Mouse (Mus musculus): ENCODE results near the gene Ppp6c. TPM values are rescaled to one million over a fixed set of nuclear protein-coding genes. Genes with fewer than 3 reads are reported as not detected.

Gene Ppp6c
- polyA plus RNA-seq, 1 experiment from 2014 or later, result 78.5 TPM

- ATAC-seq (ENCODE audit: insufficient read depth, low FRiP score), result no peak
- Histone ChIP-seq H3K4me3 (replicated peaks; ENCODE audit: low read length) (no peak overlapping the region), H3K27me3 (ENCODE audit: control insufficient read depth, insufficient read depth, low read length) (no peaks in the 10 kb centered on the region), H3K4me1 (ENCODE audit: control insufficient read depth, insufficient read depth, low read length) (no peaks in the 10 kb centered on the region), H3K27ac (ENCODE audit: low read length) (no peak overlapping the region), H3K36me3 (ENCODE audit: control insufficient read depth, insufficient read depth, low read length) (no peaks in the 10 kb centered on the region), H3K9ac (ENCODE audit: low read length) (no peak overlapping the region), H3K9me3 (replicated peaks; ENCODE audit: control insufficient read depth, low read length) (no peaks in the 10 kb centered on the region), H3K4me2 (ENCODE audit: low read depth, low read length) (no peak overlapping the region)
- WGBS, result 93% methylated on average over 4 of the region's 4 CpGs
Observed at GRCm38 (mm10) chr2:39217150-39217549, 9.1 kb downstream of the Ppp6c start.

GRCm38 (mm10) chr2:39210738-39211137 is 15.5 kb downstream of the Ppp6c start:
- H3K9ac ChIP-seq (ENCODE audit: low read length), result no peak overlapping the region
- ATAC-seq (ENCODE audit: insufficient read depth, low FRiP score), result no peak
- H3K4me3 ChIP-seq (replicated peaks; ENCODE audit: low read length), result no peak overlapping the region
- H3K27ac ChIP-seq (ENCODE audit: low read length), result no peak overlapping the region
- no peaks in the 10 kb centered on the region for H3K27me3 ChIP-seq (ENCODE audit: control insufficient read depth, insufficient read depth, low read length)
- WGBS, result 87% methylated on average over 4 of the region's 4 CpGs
- H3K36me3 ChIP-seq (ENCODE audit: control insufficient read depth, insufficient read depth, low read length), result no peaks in the 10 kb centered on the region
- no peaks in the 10 kb centered on the region for H3K4me1 ChIP-seq (ENCODE audit: control insufficient read depth, insufficient read depth, low read length)
- no peaks in the 10 kb centered on the region for H3K9me3 ChIP-seq (replicated peaks; ENCODE audit: control insufficient read depth, low read length)
- no peak overlapping the region for H3K4me2 ChIP-seq (ENCODE audit: low read depth, low read length)

- Histone ChIP-seq H3K4me2 (ENCODE audit: low read depth, low read length) (no peak overlapping the region), H3K27ac (ENCODE audit: low read length) (no peak overlapping the region), H3K27me3 (ENCODE audit: control insufficient read depth, insufficient read depth, low read length) (no peaks in the 10 kb centered on the region), H3K4me1 (ENCODE audit: control insufficient read depth, insufficient read depth, low read length) (no peaks in the 10 kb centered on the region), H3K9ac (ENCODE audit: low read length) (no peak overlapping the region), H3K4me3 (replicated peaks; ENCODE audit: low read length) (no peak overlapping the region), H3K36me3 (ENCODE audit: control insufficient read depth, insufficient read depth, low read length) (peaks cover 3% of the 10 kb centered on the region; the same call in 1 of the 2 replicates), H3K9me3 (replicated peaks; ENCODE audit: control insufficient read depth, low read length) (no peaks in the 10 kb centered on the region)
- no peak for ATAC-seq (ENCODE audit: insufficient read depth, low FRiP score)
- 89% methylated on average over 2 of the region's 2 CpGs for WGBS
Observed at GRCm38 (mm10) chr2:39203359-39203758, 22.9 kb downstream of the Ppp6c start.

GRCm38 (mm10) chr2:39194809-39195208 is 31.4 kb downstream of the Ppp6c start:
- no peak overlapping the region for H3K9ac ChIP-seq (ENCODE audit: low read length)
- no peak for ATAC-seq (ENCODE audit: insufficient read depth, low FRiP score)
- H3K27ac ChIP-seq (ENCODE audit: low read length), result no peak overlapping the region
- no peaks in the 10 kb centered on the region for H3K27me3 ChIP-seq (ENCODE audit: control insufficient read depth, insufficient read depth, low read length)
- H3K4me2 ChIP-seq (ENCODE audit: low read depth, low read length), result no peak overlapping the region
- H3K4me1 ChIP-seq (ENCODE audit: control insufficient read depth, insufficient read depth, low read length), result peaks cover 3% of the 10 kb centered on the region; the same call in 1 of the 2 replicates
- H3K4me3 ChIP-seq (replicated peaks; ENCODE audit: low read length), result no peak overlapping the region
- no peaks in the 10 kb centered on the region for H3K9me3 ChIP-seq (replicated peaks; ENCODE audit: control insufficient read depth, low read length)
- no peaks in the 10 kb centered on the region for H3K36me3 ChIP-seq (ENCODE audit: control insufficient read depth, insufficient read depth, low read length)
- 95% methylated on average over 2 of the region's 2 CpGs for WGBS

GRCm38 (mm10) chr2:39190561-39191056 is 35.6 kb downstream of the Ppp6c start, which contains the start of gene Scai:
Gene Scai (minus strand): TSS chr2:39190734.
- Histone ChIP-seq H3K4me2 (ENCODE audit: low read depth, low read length) (peak within 1 kb of the TSS; percentile 92), H3K27ac (ENCODE audit: low read length) (peak within 1 kb of the TSS; percentile 96), H3K36me3 (ENCODE audit: control insufficient read depth, insufficient read depth, low read length) (no peaks in the 10 kb centered on the region), H3K4me1 (ENCODE audit: control insufficient read depth, insufficient read depth, low read length) (peaks cover 3% of the 10 kb centered on the region; the same call in 1 of the 2 replicates), H3K4me3 (replicated peaks; ENCODE audit: low read length) (peak within 1 kb of the TSS; percentile 98), H3K27me3 (ENCODE audit: control insufficient read depth, insufficient read depth, low read length) (no peaks in the 10 kb centered on the region), H3K9me3 (replicated peaks; ENCODE audit: control insufficient read depth, low read length) (no peaks in the 10 kb centered on the region), H3K9ac (ENCODE audit: low read length) (peak within 1 kb of the TSS; percentile 94)
- peak; percentile 100 for ATAC-seq (ENCODE audit: insufficient read depth, low FRiP score)
- under 1% methylated on average over 41 of the region's 41 CpGs for WGBS

GRCm38 (mm10) chr2:39189961-39190560 is 36.2 kb downstream of the Ppp6c start:
- under 1% methylated on average over 36 of the region's 39 CpGs for WGBS
- Histone ChIP-seq H3K4me2 (ENCODE audit: low read depth, low read length) (peak overlapping the region; percentile 92), H3K9me3 (replicated peaks; ENCODE audit: control insufficient read depth, low read length) (no peaks in the 10 kb centered on the region), H3K4me3 (replicated peaks; ENCODE audit: low read length) (peak overlapping the region; percentile 98), H3K27ac (ENCODE audit: low read length) (peak overlapping the region; percentile 96), H3K9ac (ENCODE audit: low read length) (peak overlapping the region; percentile 94), H3K27me3 (ENCODE audit: control insufficient read depth, insufficient read depth, low read length) (no peaks in the 10 kb centered on the region), H3K4me1 (ENCODE audit: control insufficient read depth, insufficient read depth, low read length) (peaks cover 3% of the 10 kb centered on the region; the same call in 1 of the 2 replicates), H3K36me3 (ENCODE audit: control insufficient read depth, insufficient read depth, low read length) (no peaks in the 10 kb centered on the region)
- ATAC-seq (ENCODE audit: insufficient read depth, low FRiP score), result peak; percentile 78

- Histone ChIP-seq H3K27ac (ENCODE audit: low read length) (no peak overlapping the region), H3K9ac (ENCODE audit: low read length) (no peak overlapping the region), H3K36me3 (ENCODE audit: control insufficient read depth, insufficient read depth, low read length) (no peaks in the 10 kb centered on the region; the same call in 1 of the 2 replicates), H3K27me3 (ENCODE audit: control insufficient read depth, insufficient read depth, low read length) (no peaks in the 10 kb centered on the region), H3K9me3 (replicated peaks; ENCODE audit: control insufficient read depth, low read length) (no peaks in the 10 kb centered on the region), H3K4me2 (ENCODE audit: low read depth, low read length) (no peak overlapping the region), H3K4me1 (ENCODE audit: control insufficient read depth, insufficient read depth, low read length) (peaks cover 1% of the 10 kb centered on the region; the same call in 1 of the 2 replicates), H3K4me3 (replicated peaks; ENCODE audit: low read length) (no peak overlapping the region)
- no peak for ATAC-seq (ENCODE audit: insufficient read depth, low FRiP score)
- WGBS, result 68% methylated on average over 3 of the region's 3 CpGs
Observed at GRCm38 (mm10) chr2:39185942-39186341, 40.3 kb downstream of the Ppp6c start.

- Histone ChIP-seq H3K4me1 (ENCODE audit: control insufficient read depth, insufficient read depth, low read length) (no peaks in the 10 kb centered on the region), H3K4me3 (replicated peaks; ENCODE audit: low read length) (no peak overlapping the region), H3K36me3 (ENCODE audit: control insufficient read depth, insufficient read depth, low read length) (no peaks in the 10 kb centered on the region; the same call in none of the 2 replicates), H3K9me3 (replicated peaks; ENCODE audit: control insufficient read depth, low read length) (no peaks in the 10 kb centered on the region), H3K9ac (ENCODE audit: low read length) (no peak overlapping the region), H3K27me3 (ENCODE audit: control insufficient read depth, insufficient read depth, low read length) (no peaks in the 10 kb centered on the region), H3K27ac (ENCODE audit: low read length) (no peak overlapping the region), H3K4me2 (ENCODE audit: low read depth, low read length) (no peak overlapping the region)
- ATAC-seq (ENCODE audit: insufficient read depth, low FRiP score), result no peak
- 74% methylated on average over 2 of the region's 2 CpGs for WGBS
Observed at GRCm38 (mm10) chr2:39183587-39183986, 42.7 kb downstream of the Ppp6c start.

GRCm38 (mm10) chr2:39160996-39161395 is 65.3 kb downstream of the Ppp6c start:
- 67% methylated on average over 1 of the region's 1 CpGs for WGBS

More at GRCm38 (mm10) chr2:39160996-39161395, 65.3 kb downstream of the Ppp6c start:
- Histone ChIP-seq H3K36me3 (ENCODE audit: control insufficient read depth, insufficient read depth, low read length) (no peaks in the 10 kb centered on the region), H3K27me3 (ENCODE audit: control insufficient read depth, insufficient read depth, low read length) (no peaks in the 10 kb centered on the region), H3K4me1 (ENCODE audit: control insufficient read depth, insufficient read depth, low read length) (0 out of 2 replicates have a peak, but pooled peaks cover 4% of the 10 kb centered on the region), H3K27ac (ENCODE audit: low read length) (no peak overlapping the region), H3K9me3 (replicated peaks; ENCODE audit: control insufficient read depth, low read length) (no peaks in the 10 kb centered on the region), H3K4me2 (ENCODE audit: low read depth, low read length) (no peak overlapping the region), H3K4me3 (replicated peaks; ENCODE audit: low read length) (no peak overlapping the region), H3K9ac (ENCODE audit: low read length) (no peak overlapping the region)
- ATAC-seq (ENCODE audit: insufficient read depth, low FRiP score), result no peak
